Mouse (Mus musculus) C3H10T1/2 (cell line): ENCODE measurements around the gene Zfp319. TPM values are rescaled to one million over a fixed set of nuclear protein-coding genes. Genes with fewer than 3 reads are reported as not detected.

ENCODE experiments used
- polyA plus RNA-seq, 2 experiments: library from polyadenylated mRNA; unstranded; fragments of >200 nt; fragmentation: generic; extraction: Trizol; gene quantifications; one replicate each; pipeline ENCODE4 v1.2.1; 2012; ENCODE audit warnings: missing spikeins in 2 of 2

Zfp319 gene
- 1 to 10 TPM; 1.4 to 7.7 TPM for polyA plus RNA-seq

GRCm38 (mm10) chr8:95331720-95332436 is at the start of gene Zfp319, which contains the start of gene Usb1:
Gene Zfp319 (minus strand): TSS chr8:95331950.
Gene Usb1 (plus strand): TSS chr8:95332284.

DNA sequence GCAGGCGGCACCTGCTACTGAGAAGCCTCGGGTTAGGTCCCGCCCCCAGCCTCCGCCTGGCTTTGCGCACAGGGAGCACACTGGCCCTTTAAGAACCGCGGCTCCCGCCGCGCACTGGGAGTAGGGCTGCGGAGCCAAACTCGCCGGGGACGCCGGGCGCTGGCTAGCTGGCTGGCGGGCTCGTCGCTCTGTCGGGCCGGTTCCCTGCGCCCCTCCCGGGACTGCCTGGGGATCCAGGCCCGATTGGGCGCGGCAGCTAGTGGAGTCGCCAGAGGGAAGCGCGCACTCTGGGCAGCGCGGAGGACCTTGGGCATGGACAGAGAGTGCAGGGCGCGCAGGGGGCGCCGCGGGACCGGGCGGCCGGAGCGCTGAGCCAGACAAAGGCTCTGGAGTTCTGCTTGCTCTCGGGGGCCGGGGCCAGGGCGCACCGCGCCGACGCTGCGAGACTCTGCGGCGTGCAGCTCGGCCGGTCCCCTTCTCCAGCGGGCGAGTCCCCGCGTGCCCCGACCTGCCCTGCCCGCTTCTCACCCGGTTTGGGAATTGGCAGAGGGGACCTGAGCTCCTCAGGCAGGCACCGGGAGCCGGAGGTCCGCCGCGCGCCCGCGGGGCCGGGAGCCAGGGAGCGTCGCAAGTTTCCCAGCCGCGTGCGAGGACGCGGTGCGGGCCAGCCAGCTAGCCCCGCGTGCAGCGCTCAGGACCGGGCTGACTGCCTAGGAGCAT is 20.6 kb upstream of the Zfp319 start, which contains the start of gene Mmp15:
TSS of gene Mmp15 (plus strand) at position 118 of the 720 bp plus-strand sequence.

GRCm38 (mm10) chr8:95310342-95310970 is 21.3 kb downstream of the Zfp319 start, which contains the start of gene Tepp:
Gene Tepp (plus strand): TSS chr8:95310566.

GRCm38 (mm10) chr8:95306431-95306830 is 25.3 kb downstream of the Zfp319 start, which contains the start of gene Cngb1:
Gene Cngb1 (minus strand): TSS chr8:95306585.

Other genes with a start within 250 kb of the Zfp319 start
- 10 to 100 TPM in 1 of 2 experiments, 1 to 10 TPM in 1; 3.6 to 10.5 TPM for gene Kifc3, start 129.1 kb downstream of the Zfp319 start, polyA plus RNA-seq
- gene Cngb1, start 25.4 kb downstream of the Zfp319 start, polyA plus RNA-seq, result under 1 TPM; 0.14 to 0.26 TPM
- not detected for gene Tepp, start 21.4 kb downstream of the Zfp319 start, polyA plus RNA-seq
- 10 to 100 TPM; 14.6 to 26.3 TPM for gene Usb1, start 334 bp upstream of the Zfp319 start, polyA plus RNA-seq
- 1 to 10 TPM in 1 of 2 experiments, under 1 TPM in 1; 0.18 to 2.5 TPM for gene Mmp15, start 20.3 kb upstream of the Zfp319 start, polyA plus RNA-seq
- 10 to 100 TPM; 16.0 to 73.6 TPM for gene Cfap20, start 102.9 kb upstream of the Zfp319 start, polyA plus RNA-seq
- gene Csnk2a2, start 158.1 kb upstream of the Zfp319 start, polyA plus RNA-seq, result 10 to 100 TPM; 25.0 to 43.3 TPM
- gene Ccdc113, start 202.1 kb upstream of the Zfp319 start, polyA plus RNA-seq, result under 1 TPM in 1 of 2 experiments, not detected in 1; 0.33 TPM
- not detected for gene Prss54, start 244.4 kb upstream of the Zfp319 start, polyA plus RNA-seq